Mouse (Mus musculus) naive thymus-derived CD4-positive, alpha-beta T cell, adult 5 months (primary cell): Measurements from ENCODE around the gene Kdm4a. TPM values are rescaled to one million over a fixed set of nuclear protein-coding genes. Genes with fewer than 3 reads are reported as not detected.

Experiments
- polyA plus RNA-seq: library from polyadenylated mRNA; unstranded; fragments of 100-300 nt; shearing (Covaris generic); gene quantifications from one replicate; pipeline ENCODE4 v1.2.1, GENCODE M21; 2017

Kdm4a gene
- 17.7 TPM for polyA plus RNA-seq

GRCm38 (mm10) chr4:118179467-118180300 lies at the start of gene Kdm4a:
Gene Kdm4a, minus strand, starts transcription at chr4:118180043.

GRCm38 (mm10) chr4:118134485-118135365 lies 45.1 kb downstream of the Kdm4a start, which contains the start of gene St3gal3:
Gene St3gal3, minus strand, starts transcription at chr4:118134914.

Other genes with a start within 250 kb of the Kdm4a start
- gene St3gal3, start 45.1 kb downstream of the Kdm4a start, polyA plus RNA-seq, result 5.9 TPM
- 1.5 TPM for gene Ptprf, start 111.4 kb upstream of the Kdm4a start, polyA plus RNA-seq
- gene Szt2, start 229.2 kb upstream of the Kdm4a start, polyA plus RNA-seq, result 14.5 TPM
- gene Med8, start 229.3 kb upstream of the Kdm4a start, polyA plus RNA-seq, result 42.6 TPM
- gene Elovl1, start 248.1 kb upstream of the Kdm4a start, polyA plus RNA-seq, result 66.7 TPM